Mouse (Mus musculus): ENCODE measurements at regions not wholly inside any gene's neighbourhood (a gene's known extent, or its start where the extent isn't known, plus 50 kb on each side); places are given as distances from the start of the nearest gene placed in this dataset.

GRCm38 (mm10) chr10:111746879-111747477 lies 225.5 kb upstream of the Krr1 start:
- TF ChIP-seq POLR2A (IDR thresholded peaks at IDR 0.05; ENCODE audit: extremely low read depth, insufficient read depth, low read length): no peak
- TF ChIP-seq CTCF (IDR thresholded peaks at IDR 0.05; ENCODE audit: extremely low read depth, insufficient read depth, low read length): no peak
